Mouse (Mus musculus) C2C12 (cell line): Measurements from ENCODE around the gene Rps25.

Experiments used
- CEBPB ChIP-seq: IDR thresholded peaks from one replicate; pipeline ENCODE4 v1.6.1; 2011; ENCODE audit warnings: low read depth, mild to moderate bottlenecking, control low read depth, moderate library complexity
- CTCF ChIP-seq: IDR thresholded peaks from one replicate; pipeline ENCODE4 v1.5.1; 2011; ENCODE audit not compliant: control insufficient read depth, insufficient read depth, insufficient read length
- MYOD1 ChIP-seq: IDR thresholded peaks from one replicate; pipeline ENCODE4 v1.6.1; 2011; ENCODE audit warnings: low read depth; ENCODE audit not compliant: control insufficient read depth, insufficient read length
- MYOG ChIP-seq: IDR thresholded peaks from one replicate; pipeline ENCODE4 v1.6.1; 2011; ENCODE audit not compliant: control insufficient read depth, insufficient read length; ENCODE audit errors: extremely low read depth
- USF1 ChIP-seq: IDR thresholded peaks from one replicate; pipeline ENCODE4 v1.6.1; 2011; ENCODE audit warnings: low read depth, mild to moderate bottlenecking, control low read depth, moderate library complexity

- TF ChIP-seq CEBPB (no peak), USF1 (no peak), CTCF (no peak), MYOD1 (no peak), MYOG (no peak)
These were observed 50.2 kb downstream of the Rps25 start for GRCm38 (mm10) chr9:44457035-44457742.
